Mouse (Mus musculus) neural tube, embryonic 14.5 days (tissue): ENCODE measurements around the gene Sdhaf1. TPM values are rescaled to one million over a fixed set of nuclear protein-coding genes. Genes with fewer than 3 reads are reported as not detected.

ENCODE experiments used
- ATAC-seq: fragments of 200-750 bp; cut with Nextera tagmentation; 2 replicates; pipeline ENCODE4 v1.8.0; 2017; ENCODE audit warnings: low read depth, mild to moderate bottlenecking, moderate TSS enrichment, moderate library complexity
- H3K27ac ChIP-seq: fragments of 300-500 bp; sonication (generic); 2 replicates; pipeline ENCODE4 v1.5.1; 2014; ENCODE audit warnings: low read depth, mild to moderate bottlenecking, control low read depth, low read length, moderate library complexity, mixed read lengths
- H3K27me3 ChIP-seq: fragments of 300-500 bp; sonication (generic); 2 replicates; pipeline ENCODE4 v1.6.1; 2014; ENCODE audit warnings: low read length; ENCODE audit not compliant: control insufficient read depth, insufficient read depth
- H3K36me3 ChIP-seq: fragments of 300-500 bp; sonication (generic); 2 replicates; pipeline ENCODE4 v1.6.1; 2014; ENCODE audit warnings: low read length, mixed read lengths; ENCODE audit not compliant: control insufficient read depth, insufficient read depth
- H3K4me1 ChIP-seq: fragments of 300-500 bp; sonication (generic); 2 replicates; pipeline ENCODE4 v1.6.1; 2014; ENCODE audit warnings: low read length; ENCODE audit not compliant: control insufficient read depth, insufficient read depth
- H3K4me2 ChIP-seq: fragments of 300-500 bp; sonication (generic); 2 replicates; pipeline ENCODE4 v1.6.1; 2014; ENCODE audit warnings: mild to moderate bottlenecking, low read depth, low read length, control low read depth
- H3K4me3 ChIP-seq: fragments of 300-500 bp; sonication (generic); 2 replicates; pipeline ENCODE4 v1.5.1; 2014; ENCODE audit warnings: low read depth, low read length, control low read depth, mixed read lengths
- H3K9ac ChIP-seq: fragments of 300-500 bp; sonication (generic); replicated peaks from 2 replicates; pipeline ENCODE4 v1.6.1; 2014; ENCODE audit warnings: low read depth, mild to moderate bottlenecking, control low read depth, low read length, mixed read lengths
- H3K9me3 ChIP-seq: fragments of 300-500 bp; sonication (generic); 2 replicates; pipeline ENCODE4 v1.6.1; 2016; ENCODE audit warnings: low read length; ENCODE audit not compliant: control insufficient read depth
- WGBS: fragments of 180-500 bp; shearing (Covaris S2); extraction: QIAGEN DNeasy Blood & Tissue Kit; methylation state at CpG from one replicate; pipeline ENCODE4 v1.1.7; 2014; 5-methylcytosine and 5-hydroxymethylcytosine counted together
- polyA plus RNA-seq: library from polyadenylated mRNA; unstranded; fragments of >200 nt; fragmentation: Nextera tagmentation; extraction: Ambion mirVana; gene quantifications from 2 replicates; pipeline ENCODE4 v1.2.1, GENCODE M21; 2014

Gene Sdhaf1
- 16.3 and 20.1 TPM in 2 replicates for polyA plus RNA-seq

DNA sequence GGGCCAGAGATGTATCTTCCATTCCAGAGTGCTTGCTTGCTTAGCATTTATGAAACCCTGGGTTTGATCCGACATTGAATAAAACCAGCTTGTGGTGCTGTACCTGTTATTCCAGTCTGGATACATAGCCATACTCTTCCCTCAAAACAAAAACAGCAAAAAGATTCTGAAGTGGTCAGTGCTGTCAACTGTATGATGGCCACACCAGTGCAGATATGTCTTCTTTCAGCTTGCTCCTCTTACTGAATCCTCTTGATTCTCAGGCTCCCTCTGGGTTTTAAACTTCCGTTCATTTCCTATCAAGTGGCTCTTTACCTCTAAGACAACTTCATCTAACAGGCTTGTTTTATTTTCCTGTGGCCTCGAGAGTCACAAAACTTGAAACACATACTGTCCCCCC, at the start of gene Sdhaf1:
Gene Sdhaf1 (minus strand): TSS at position 101 of the 400 bp plus-strand sequence.
- H3K4me2 ChIP-seq: peak within 1 kb of the TSS; percentile 43
- H3K4me3 ChIP-seq: peak within 1 kb of the TSS; percentile 85
- H3K27ac ChIP-seq: no peak within 1 kb of the TSS
- no peak within 1 kb of the TSS for H3K9ac ChIP-seq
- no peaks in the 10 kb centered on the region for H3K9me3 ChIP-seq
- H3K4me1 ChIP-seq: peaks cover 9% of the 10 kb centered on the region
- ATAC-seq: no peak
- no peaks in the 10 kb centered on the region for H3K27me3 ChIP-seq
- whole genome bisulfite sequencing: 84% methylated on average over 3 of the region's 3 CpGs
- H3K36me3 ChIP-seq: no peaks in the 10 kb centered on the region

DNA sequence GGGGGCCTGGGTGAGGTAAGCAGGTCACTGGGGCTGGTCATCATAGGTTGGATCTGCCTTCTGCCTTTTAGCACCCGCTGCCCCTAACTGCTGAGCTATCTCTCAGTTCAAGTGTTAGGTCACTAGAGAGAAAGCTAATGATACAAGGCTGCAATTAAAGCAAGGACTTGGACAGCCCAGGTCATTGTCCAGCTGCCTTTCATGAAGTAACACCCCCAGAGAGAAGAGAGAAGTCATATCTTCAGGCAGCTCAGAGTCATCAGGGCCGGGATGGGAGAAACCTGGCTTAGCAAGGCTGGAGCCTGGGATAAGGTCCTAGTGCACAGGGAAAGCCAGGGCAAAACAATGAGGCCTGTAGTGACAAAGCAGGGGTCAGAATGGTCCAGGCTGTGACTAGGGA, 43.8 kb upstream of the Sdhaf1 start:
- ATAC-seq: no peak
- H3K27ac ChIP-seq: no peak overlapping the region
- no peaks in the 10 kb centered on the region for H3K27me3 ChIP-seq
- peaks cover 7% of the 10 kb centered on the region for H3K4me1 ChIP-seq
- H3K36me3 ChIP-seq: no peaks in the 10 kb centered on the region
- no peak overlapping the region for H3K9ac ChIP-seq
- WGBS: 71% methylated on average over 2 of the region's 2 CpGs
- H3K4me3 ChIP-seq: no peak overlapping the region
- H3K9me3 ChIP-seq: no peaks in the 10 kb centered on the region
- no peak overlapping the region for H3K4me2 ChIP-seq

DNA sequence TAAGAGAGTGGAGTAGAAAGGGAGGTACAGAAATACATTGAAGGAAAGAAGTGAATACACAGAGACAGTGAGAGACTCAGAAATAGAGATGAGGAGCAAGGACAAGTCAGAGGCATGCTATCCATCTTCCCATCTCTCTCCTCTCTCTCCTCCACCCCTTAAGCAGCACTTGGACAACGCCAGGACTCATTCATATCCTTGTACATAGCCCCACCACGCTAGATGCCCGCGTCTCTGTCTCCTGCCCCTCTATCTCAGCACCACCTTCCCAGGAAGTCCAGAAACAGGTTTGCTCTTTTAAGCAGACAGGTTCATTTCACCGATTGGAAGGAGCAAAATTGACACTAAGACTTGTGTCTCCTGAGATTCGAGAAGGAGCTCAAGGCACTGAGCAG, 39.6 kb upstream of the Sdhaf1 start:
- Histone ChIP-seq H3K4me2 (peak overlapping the region; percentile 80), H3K4me3 (peak overlapping the region; percentile 73), H3K9ac (peak overlapping the region; percentile 94), H3K27ac (peak overlapping the region; percentile 55), H3K36me3 (peaks cover 8% of the 10 kb centered on the region; the same call in 1 of the 2 replicates), H3K9me3 (no peaks in the 10 kb centered on the region), H3K4me1 (peaks cover 38% of the 10 kb centered on the region), H3K27me3 (no peaks in the 10 kb centered on the region)
- 49% methylated on average over 6 of the region's 6 CpGs for WGBS
- peak; percentile 22; the same call in 1 of the 2 replicates for ATAC-seq

DNA sequence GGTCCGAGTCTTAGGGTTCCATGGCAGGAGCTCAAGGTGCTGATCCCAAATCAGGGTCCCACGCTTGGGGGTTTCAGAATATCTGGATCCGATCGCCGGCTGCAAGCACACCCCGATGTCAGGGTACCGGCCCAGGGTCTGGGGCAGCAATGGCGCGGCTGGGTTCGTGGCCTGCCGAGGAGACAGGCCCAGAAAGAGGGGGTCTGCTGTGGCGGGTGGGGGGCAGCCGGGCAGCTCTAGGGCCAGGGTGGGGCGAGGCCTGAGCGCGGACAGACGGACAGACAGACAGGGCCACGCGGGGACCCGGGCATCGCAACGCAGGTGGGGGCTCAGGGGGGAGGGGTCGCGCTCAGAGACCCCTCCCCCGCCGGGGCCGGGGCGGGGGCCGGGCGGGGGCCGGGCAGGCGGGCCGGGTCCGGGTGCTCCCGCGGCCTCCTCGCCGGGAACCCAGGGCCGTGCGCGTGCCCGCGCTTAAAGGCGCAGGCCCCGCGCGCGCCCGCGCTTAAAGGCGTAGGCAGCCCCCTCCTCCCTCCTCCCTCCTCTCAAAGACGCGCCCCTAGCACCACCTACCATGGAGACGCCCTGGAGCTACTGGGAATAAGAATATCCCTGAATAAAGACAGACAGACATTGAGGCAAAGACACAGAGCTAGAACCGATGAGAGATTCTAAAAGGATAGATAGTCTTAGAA, 39.1 kb upstream of the Sdhaf1 start, which contains the start of gene Lrfn3:
Gene Lrfn3 (minus strand): TSS at position 121 of the 692 bp plus-strand sequence.
- H3K4me1 ChIP-seq: peaks cover 42% of the 10 kb centered on the region
- peak within 1 kb of the TSS; percentile 73 for H3K4me3 ChIP-seq
- H3K9me3 ChIP-seq: no peaks in the 10 kb centered on the region
- peak within 1 kb of the TSS; percentile 80 for H3K4me2 ChIP-seq
- H3K36me3 ChIP-seq: peaks cover 8% of the 10 kb centered on the region; the same call in 1 of the 2 replicates
- H3K27me3 ChIP-seq: no peaks in the 10 kb centered on the region
- ATAC-seq: peak; percentile 72
- H3K9ac ChIP-seq: peak within 1 kb of the TSS; percentile 94
- WGBS: under 1% methylated on average over 30 of the region's 55 CpGs
- peak within 1 kb of the TSS; percentile 55 for H3K27ac ChIP-seq

DNA sequence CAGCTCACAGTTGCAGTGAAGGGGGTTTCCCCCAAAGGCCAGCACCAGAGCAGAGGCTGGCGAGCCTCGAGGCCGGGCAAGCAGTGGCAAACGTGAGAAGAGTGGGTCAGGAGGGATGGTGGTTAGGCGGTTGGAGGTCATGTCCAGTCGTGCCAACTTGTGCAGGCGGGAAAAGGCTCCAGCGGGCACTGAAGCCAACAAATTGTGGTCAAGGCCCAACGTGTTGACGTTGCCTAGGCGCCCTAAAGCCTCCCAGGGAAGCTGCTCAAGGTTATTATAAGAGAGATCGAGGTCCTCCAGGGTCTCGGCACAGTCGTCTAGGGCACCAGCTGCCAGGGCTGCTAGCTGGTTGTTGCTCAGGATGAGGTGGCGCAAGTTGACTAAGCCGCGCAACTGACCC, 36.3 kb upstream of the Sdhaf1 start:
- WGBS: 85% methylated on average over 17 of the region's 17 CpGs
- H3K4me2 ChIP-seq: peak overlapping the region; percentile 80
- no peak for ATAC-seq
- H3K9ac ChIP-seq: no peak overlapping the region
- peaks cover 8% of the 10 kb centered on the region for H3K36me3 ChIP-seq
- peaks cover 42% of the 10 kb centered on the region for H3K4me1 ChIP-seq
- H3K27ac ChIP-seq: no peak overlapping the region
- 0 out of 2 replicates have a peak overlapping the region, but pooled peaks have one; percentile 16 for H3K4me3 ChIP-seq
- H3K27me3 ChIP-seq: no peaks in the 10 kb centered on the region
- no peaks in the 10 kb centered on the region for H3K9me3 ChIP-seq

DNA sequence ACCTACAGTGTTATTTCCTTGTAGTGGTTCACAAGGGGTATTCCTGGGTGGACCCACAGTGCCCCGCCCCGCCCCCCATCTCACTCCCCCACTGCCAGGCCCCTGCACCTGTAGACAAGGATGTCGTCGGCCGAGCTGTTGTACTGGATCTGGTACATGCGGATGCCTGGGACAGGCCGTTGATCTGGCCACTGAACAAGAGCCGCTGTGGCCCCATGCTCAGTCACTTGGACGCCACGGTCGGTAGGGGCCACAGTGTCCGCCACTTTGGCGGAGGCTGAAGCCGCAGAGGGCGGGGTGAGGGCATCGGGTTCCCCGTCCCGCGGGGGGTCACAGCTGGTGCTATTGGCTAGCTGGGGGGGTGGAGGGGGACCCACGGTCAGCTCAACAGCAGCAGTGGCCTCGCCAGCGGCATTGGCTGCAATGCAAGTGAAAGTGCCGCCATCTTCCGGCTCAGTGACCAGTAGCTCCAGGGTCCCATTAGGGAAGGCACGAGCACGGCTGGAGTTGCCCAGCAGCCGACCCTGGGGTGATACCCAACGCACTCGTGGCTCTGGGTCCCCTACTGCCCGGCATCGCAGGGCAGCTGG, 35.7 kb upstream of the Sdhaf1 start:
- ATAC-seq: no peak
- Histone ChIP-seq H3K4me1 (peaks cover 42% of the 10 kb centered on the region), H3K27me3 (no peaks in the 10 kb centered on the region), H3K4me2 (peak overlapping the region; percentile 40), H3K9me3 (no peaks in the 10 kb centered on the region), H3K27ac (no peak overlapping the region), H3K9ac (peak overlapping the region; percentile 39), H3K36me3 (peaks cover 8% of the 10 kb centered on the region), H3K4me3 (peak overlapping the region; percentile 16; the same call in 1 of the 2 replicates)
- WGBS: 51% methylated on average over 27 of the region's 31 CpGs

- Histone ChIP-seq H3K9me3 (no peaks in the 10 kb centered on the region), H3K4me3 (no peak overlapping the region; the same call in 1 of the 2 replicates), H3K27ac (no peak overlapping the region), H3K4me2 (peak overlapping the region; percentile 40), H3K4me1 (peaks cover 41% of the 10 kb centered on the region), H3K9ac (peak overlapping the region; percentile 39; the same call in 1 of the 2 replicates), H3K36me3 (peaks cover 8% of the 10 kb centered on the region), H3K27me3 (no peaks in the 10 kb centered on the region)
- WGBS: 41% methylated on average over 7 of the region's 7 CpGs
- ATAC-seq: no peak
These were observed 34.9 kb upstream of the Sdhaf1 start for GRCm38 (mm10) chr7:30358378-30359186.

- WGBS: 84% methylated on average over 4 of the region's 4 CpGs
- peaks cover 13% of the 10 kb centered on the region for H3K4me1 ChIP-seq
- no peaks in the 10 kb centered on the region for H3K9me3 ChIP-seq
- peaks cover under 1% of the 10 kb centered on the region for H3K36me3 ChIP-seq
- no peak overlapping the region for H3K4me2 ChIP-seq
- no peak overlapping the region for H3K4me3 ChIP-seq
- no peak for ATAC-seq
- H3K9ac ChIP-seq: no peak overlapping the region
- H3K27ac ChIP-seq: no peak overlapping the region
- H3K27me3 ChIP-seq: no peaks in the 10 kb centered on the region
These were observed 30.4 kb upstream of the Sdhaf1 start for GRCm38 (mm10) chr7:30354059-30354458.
